Mouse (Mus musculus): ENCODE measurements at regions not wholly inside any gene's neighbourhood (a gene's known extent, or its start where the extent isn't known, plus 50 kb on each side); places are given as distances from the start of the nearest gene placed in this dataset.

GRCm38 (mm10) chr7:90059249-90059628, 70.8 kb upstream of the Picalm start:
- no peak for DNase-seq (ENCODE audit: low read depth, low spot score)

GRCm38 (mm10) chr7:90059629-90060301, 70.2 kb upstream of the Picalm start:
- peak; percentile 87 for DNase-seq (ENCODE audit: low read depth, low spot score)

- no peak for DNase-seq (ENCODE audit: low read depth, low spot score)
Observed at GRCm38 (mm10) chr7:90060343-90061175, 69.5 kb upstream of the Picalm start.

- DNase-seq (ENCODE audit: low read depth, low spot score): no peak
Observed at GRCm38 (mm10) chr7:90061701-90062100, 68.3 kb upstream of the Picalm start.

GRCm38 (mm10) chr7:90062874-90063273, 67.1 kb upstream of the Picalm start:
- no peak for DNase-seq (ENCODE audit: low read depth, low spot score)

GRCm38 (mm10) chr7:90064198-90064597, 65.8 kb upstream of the Picalm start:
- DNase-seq (ENCODE audit: low read depth, low spot score): no peak

GRCm38 (mm10) chr7:90065269-90065955, 64.6 kb upstream of the Picalm start:
- DNase-seq (ENCODE audit: low read depth, low spot score): no peak

GRCm38 (mm10) chr7:90066275-90066674, 63.7 kb upstream of the Picalm start:
- no peak for DNase-seq (ENCODE audit: low read depth, low spot score)

- no peak for DNase-seq (ENCODE audit: low read depth, low spot score)
Observed at GRCm38 (mm10) chr7:90067961-90068665, 61.9 kb upstream of the Picalm start.

- DNase-seq (ENCODE audit: low read depth, low spot score): no peak
Observed at GRCm38 (mm10) chr7:90070267-90070666, 59.7 kb upstream of the Picalm start.

- DNase-seq (ENCODE audit: low read depth, low spot score): no peak
Observed at GRCm38 (mm10) chr7:90073865-90074264, 56.1 kb upstream of the Picalm start.

- DNase-seq (ENCODE audit: low read depth, low spot score): no peak
Observed at GRCm38 (mm10) chr7:90074592-90074991, 55.4 kb upstream of the Picalm start.

GRCm38 (mm10) chr7:90077565-90077964, 52.4 kb upstream of the Picalm start:
- no peak for DNase-seq (ENCODE audit: low read depth, low spot score)

- DNase-seq (ENCODE audit: low read depth, low spot score): no peak
Observed at GRCm38 (mm10) chr7:90080083-90080772, 49.8 kb upstream of the Picalm start.

Data from telencephalon, adult 2 months (tissue).